Mouse (Mus musculus) myocyte (in vitro differentiated cells): ENCODE data around the gene Kif7. TPM values are rescaled to one million over a fixed set of nuclear protein-coding genes. Genes with fewer than 3 reads are reported as not detected.

Experiments
- H3K27me3 ChIP-seq: one replicate; pipeline ENCODE4 v1.6.1; 2011; ENCODE audit not compliant: control insufficient read depth, insufficient read depth, insufficient read length
- H3K36me3 ChIP-seq: one replicate; pipeline ENCODE4 v1.6.1; 2011; ENCODE audit not compliant: control insufficient read depth, insufficient read depth
- H3K4me2 ChIP-seq: one replicate; pipeline ENCODE4 v1.6.1; 2011; ENCODE audit warnings: low read depth, control low read depth
- H3K4me3 ChIP-seq: one replicate; pipeline ENCODE4 v1.5.1; 2011; ENCODE audit warnings: mild to moderate bottlenecking, control low read depth, moderate library complexity
- H3K79me2 ChIP-seq: one replicate; pipeline ENCODE4 v1.6.1; 2011; ENCODE audit not compliant: control insufficient read depth, insufficient read depth
- H3ac ChIP-seq: one replicate; pipeline ENCODE4 v1.6.1; 2011; ENCODE audit not compliant: control insufficient read depth, insufficient read length
- CEBPB ChIP-seq: IDR thresholded peaks from 2 replicates; pipeline ENCODE4 v1.6.1; 2011; ENCODE audit warnings: mild to moderate bottlenecking, moderate library complexity; ENCODE audit not compliant: poor library complexity, insufficient read depth, severe bottlenecking
- E2F4 ChIP-seq: IDR thresholded peaks from one replicate; pipeline ENCODE4 v1.6.1; 2011; ENCODE audit warnings: mild to moderate bottlenecking, control low read depth, moderate library complexity; ENCODE audit not compliant: insufficient read depth
- MAX ChIP-seq: IDR thresholded peaks from one replicate; pipeline ENCODE4 v1.6.1; 2011; ENCODE audit warnings: low read depth, mild to moderate bottlenecking, control low read depth
- MYOD1 ChIP-seq, 3 experiments: IDR thresholded peaks; one replicate each; pipeline ENCODE4 v1.6.1; 2011; ENCODE audit warnings: control low read depth in 2 of 3, low read depth in 2 of 3, mild to moderate bottlenecking in 2 of 3, moderate library complexity in 1 of 3; ENCODE audit not compliant: insufficient read length in 2 of 3, control insufficient read depth in 1 of 3
- MYOG ChIP-seq, 3 experiments: IDR thresholded peaks; one replicate each; pipeline ENCODE4 v1.6.1; 2011; ENCODE audit warnings: control low read depth in 2 of 3, low read depth in 2 of 3, mild to moderate bottlenecking in 2 of 3; ENCODE audit not compliant: insufficient read length in 2 of 3, control insufficient read depth in 1 of 3, insufficient read depth in 1 of 3
- POLR2A ChIP-seq: IDR thresholded peaks from one replicate; pipeline ENCODE4 v1.6.1; 2011; ENCODE audit warnings: low read depth, mild to moderate bottlenecking, control low read depth, moderate library complexity; ENCODE audit not compliant: insufficient read length
- POLR2AphosphoS2 ChIP-seq: IDR thresholded peaks from one replicate; pipeline ENCODE4 v1.6.1; 2011; ENCODE audit warnings: low read depth, control low read depth; ENCODE audit not compliant: insufficient read length
- REST ChIP-seq: IDR thresholded peaks from one replicate; pipeline ENCODE4 v1.6.1; 2011; ENCODE audit warnings: mild to moderate bottlenecking, control low read depth, moderate library complexity; ENCODE audit not compliant: insufficient read depth, insufficient read length
- SRF ChIP-seq: IDR thresholded peaks from one replicate; pipeline ENCODE4 v1.6.1; 2011; ENCODE audit warnings: low read depth; ENCODE audit not compliant: control insufficient read depth, insufficient read length
- TCF12 ChIP-seq: IDR thresholded peaks from one replicate; pipeline ENCODE4 v1.6.1; 2011; ENCODE audit warnings: mild to moderate bottlenecking, control low read depth; ENCODE audit not compliant: poor library complexity, insufficient read depth, severe bottlenecking
- TCF3 ChIP-seq: IDR thresholded peaks from one replicate; pipeline ENCODE4 v1.6.1; 2011; ENCODE audit warnings: low read depth, control low read depth; ENCODE audit not compliant: insufficient read length
- USF1 ChIP-seq: IDR thresholded peaks from one replicate; pipeline ENCODE4 v1.6.1; 2011; ENCODE audit warnings: low read depth, mild to moderate bottlenecking, control low read depth, moderate library complexity
- polyA plus RNA-seq: library from polyadenylated mRNA; unstranded; fragments of >200 nt; fragmentation: generic; extraction: Trizol; gene quantifications from one replicate; pipeline ENCODE4 v1.2.1, GENCODE M21; 2012; ENCODE audit warnings: missing spikeins

Gene Kif7
- polyA plus RNA-seq, 1 experiment = 3.3 TPM

- H3K36me3 ChIP-seq = no peaks in the 10 kb centered on the region
- no peak overlapping the region for H3K4me3 ChIP-seq
- H3K4me2 ChIP-seq = no peak overlapping the region
- H3K27me3 ChIP-seq = peaks cover 14% of the 10 kb centered on the region
- H3ac ChIP-seq = no peak overlapping the region
- no peak for TF ChIP-seq MYOG (IDR thresholded peaks at IDR 0.05; ENCODE audit: control insufficient read depth in 1 of 3, insufficient read depth in 1 of 3, insufficient read length in 2 of 3, low read depth in 2 of 3)
- TF ChIP-seq E2F4 = no peak
- no peak for TF ChIP-seq SRF
- no peak for TF ChIP-seq CEBPB
- no peak for TF ChIP-seq TCF12
- no peak for TF ChIP-seq REST
- no peak for TF ChIP-seq MYOD1 (IDR thresholded peaks at IDR 0.05; ENCODE audit: control insufficient read depth in 1 of 3, insufficient read length in 2 of 3, low read depth in 2 of 3)
- no peak for TF ChIP-seq MAX
- no peak for TF ChIP-seq POLR2A
- no peak for TF ChIP-seq TCF3
- no peak for TF ChIP-seq POLR2AphosphoS2
- no peaks in the 10 kb centered on the region for H3K79me2 ChIP-seq
Observed at GRCm38 (mm10) chr7:79728219-79728618, 12.7 kb upstream of the Kif7 start.

GRCm38 (mm10) chr7:79727091-79727490 lies 11.6 kb upstream of the Kif7 start:
- H3K4me2 ChIP-seq = no peak overlapping the region
- H3K36me3 ChIP-seq = no peaks in the 10 kb centered on the region
- no peak overlapping the region for H3K4me3 ChIP-seq
- H3K27me3 ChIP-seq = peaks cover 25% of the 10 kb centered on the region
- H3ac ChIP-seq = no peak overlapping the region
- TF ChIP-seq TCF12 (no peak), POLR2AphosphoS2 (no peak), E2F4 (no peak), MYOG (IDR thresholded peaks at IDR 0.05; ENCODE audit: control insufficient read depth in 1 of 3, insufficient read depth in 1 of 3, insufficient read length in 2 of 3, low read depth in 2 of 3) (no peak), MYOD1 (IDR thresholded peaks at IDR 0.05; ENCODE audit: control insufficient read depth in 1 of 3, insufficient read length in 2 of 3, low read depth in 2 of 3) (no peak), REST (no peak), MAX (no peak), CEBPB (no peak), POLR2A (no peak), SRF (no peak), USF1 (no peak), TCF3 (no peak)
- no peaks in the 10 kb centered on the region for H3K79me2 ChIP-seq

GRCm38 (mm10) chr7:79721386-79721977 lies 6.0 kb upstream of the Kif7 start:
- no peaks in the 10 kb centered on the region for H3K79me2 ChIP-seq
- peaks cover 28% of the 10 kb centered on the region for H3K27me3 ChIP-seq
- TF ChIP-seq E2F4 = no peak
- TF ChIP-seq REST = no peak
- TF ChIP-seq MYOG (IDR thresholded peaks at IDR 0.05; ENCODE audit: control insufficient read depth in 1 of 3, insufficient read depth in 1 of 3, insufficient read length in 2 of 3, low read depth in 2 of 3) = no peak
- TF ChIP-seq USF1 = no peak
- no peak for TF ChIP-seq POLR2AphosphoS2
- TF ChIP-seq TCF12 = no peak
- TF ChIP-seq POLR2A = peak; percentile 20
- TF ChIP-seq CEBPB = no peak
- TF ChIP-seq TCF3 = no peak
- no peak overlapping the region for H3K4me3 ChIP-seq
- H3ac ChIP-seq = peak overlapping the region; percentile 18
- no peaks in the 10 kb centered on the region for H3K36me3 ChIP-seq
- H3K4me2 ChIP-seq = peak overlapping the region; percentile 18

- no peaks in the 10 kb centered on the region for H3K79me2 ChIP-seq
- no peaks in the 10 kb centered on the region for H3K27me3 ChIP-seq
- no peak overlapping the region for H3K4me2 ChIP-seq
- H3K4me3 ChIP-seq = no peak overlapping the region
- no peaks in the 10 kb centered on the region for H3K36me3 ChIP-seq
- H3ac ChIP-seq = no peak overlapping the region
- no peak for TF ChIP-seq POLR2A
- no peak for TF ChIP-seq CEBPB
- TF ChIP-seq E2F4 = no peak
- no peak for TF ChIP-seq MYOG (IDR thresholded peaks at IDR 0.05; ENCODE audit: control insufficient read depth in 1 of 3, insufficient read depth in 1 of 3, insufficient read length in 2 of 3, low read depth in 2 of 3)
- no peak for TF ChIP-seq TCF12
- TF ChIP-seq MAX = no peak
- TF ChIP-seq TCF3 = no peak
- TF ChIP-seq POLR2AphosphoS2 = no peak
- TF ChIP-seq MYOD1 (IDR thresholded peaks at IDR 0.05; ENCODE audit: control insufficient read depth in 1 of 3, insufficient read length in 2 of 3, low read depth in 2 of 3) = no peak
- no peak for TF ChIP-seq REST
- no peak for TF ChIP-seq SRF
- TF ChIP-seq USF1 = no peak
Observed at GRCm38 (mm10) chr7:79710831-79711230, 4.7 kb downstream of the Kif7 start.
